Mouse (Mus musculus) stomach, embryonic 16.5 days (tissue): ENCODE measurements around the gene Ccdc150. TPM values are rescaled to one million over a fixed set of nuclear protein-coding genes. Genes with fewer than 3 reads are reported as not detected.

Experiments
- ATAC-seq: fragments of 200-750 bp; cut with Nextera tagmentation; 2 replicates; pipeline ENCODE4 v1.8.0; 2017; ENCODE audit warnings: moderate number of reproducible peaks, moderate TSS enrichment; ENCODE audit not compliant: insufficient read depth, low FRiP score
- H3K27ac ChIP-seq: fragments of 300-500 bp; sonication (generic); 2 replicates; pipeline ENCODE4 v1.5.1; 2014; ENCODE audit warnings: low read length
- H3K27me3 ChIP-seq: fragments of 300-500 bp; sonication (generic); 2 replicates; pipeline ENCODE4 v1.6.1; 2014; ENCODE audit warnings: low read length, control low read depth, mixed read lengths; ENCODE audit not compliant: control insufficient read depth, insufficient read depth
- H3K36me3 ChIP-seq: fragments of 300-500 bp; sonication (generic); 2 replicates; pipeline ENCODE4 v1.6.1; 2014; ENCODE audit warnings: low read length; ENCODE audit not compliant: control insufficient read depth, insufficient read depth
- H3K4me1 ChIP-seq: fragments of 300-500 bp; sonication (generic); 2 replicates; pipeline ENCODE4 v1.6.1; 2014; ENCODE audit warnings: low read length, control low read depth, mixed read lengths; ENCODE audit not compliant: control insufficient read depth, insufficient read depth
- H3K4me2 ChIP-seq: fragments of 300-500 bp; sonication (generic); 2 replicates; pipeline ENCODE4 v1.6.1; 2014; ENCODE audit warnings: low read depth, low read length, mixed read lengths
- H3K4me3 ChIP-seq: fragments of 300-500 bp; sonication (generic); replicated peaks from 2 replicates; pipeline ENCODE4 v1.5.1; 2014; ENCODE audit warnings: mild to moderate bottlenecking, low read length
- H3K9ac ChIP-seq: fragments of 300-500 bp; sonication (generic); 2 replicates; pipeline ENCODE4 v1.6.1; 2014; ENCODE audit warnings: low read length
- H3K9me3 ChIP-seq: fragments of 300-500 bp; sonication (generic); replicated peaks from 2 replicates; pipeline ENCODE4 v1.6.1; 2016; ENCODE audit warnings: low read length, control low read depth; ENCODE audit not compliant: control insufficient read depth
- WGBS: fragments of 180-500 bp; shearing (Covaris S2); extraction: QIAGEN DNeasy Blood & Tissue Kit; methylation state at CpG from one replicate; pipeline ENCODE4 v1.1.7; 2014; 5-methylcytosine and 5-hydroxymethylcytosine counted together
- polyA plus RNA-seq: library from polyadenylated mRNA; unstranded; fragments of >200 nt; fragmentation: Nextera tagmentation; extraction: Ambion mirVana; gene quantifications from 2 replicates; pipeline ENCODE4 v1.2.1, GENCODE M21; 2015

The Ccdc150 gene
- polyA plus RNA-seq, 1 experiment from 2014 or later = 0.30 TPM

- H3K27me3 ChIP-seq = no peaks in the 10 kb centered on the region
- H3K4me3 ChIP-seq = no peak overlapping the region
- no peaks in the 10 kb centered on the region for H3K4me1 ChIP-seq
- H3K9me3 ChIP-seq = no peaks in the 10 kb centered on the region
- no peak overlapping the region for H3K27ac ChIP-seq
- no peak overlapping the region for H3K9ac ChIP-seq
- no peak overlapping the region for H3K4me2 ChIP-seq
- WGBS = 53% methylated on average over 4 of the region's 4 CpGs
- no peaks in the 10 kb centered on the region for H3K36me3 ChIP-seq
- ATAC-seq = no peak
These were observed 82.5 kb downstream of the Ccdc150 start for GRCm38 (mm10) chr1:54332988-54333387.

- Histone ChIP-seq H3K27me3 (no peaks in the 10 kb centered on the region), H3K4me1 (no peaks in the 10 kb centered on the region), H3K9ac (no peak overlapping the region), H3K9me3 (no peaks in the 10 kb centered on the region), H3K4me3 (no peak overlapping the region), H3K4me2 (no peak overlapping the region), H3K36me3 (no peaks in the 10 kb centered on the region), H3K27ac (no peak overlapping the region)
- ATAC-seq = no peak
- WGBS = 94% methylated on average over 4 of the region's 4 CpGs
These were observed 104.3 kb downstream of the Ccdc150 start for GRCm38 (mm10) chr1:54354786-54355185.

- Histone ChIP-seq H3K4me1 (no peaks in the 10 kb centered on the region), H3K4me2 (no peak overlapping the region), H3K9ac (no peak overlapping the region), H3K36me3 (no peaks in the 10 kb centered on the region), H3K4me3 (no peak overlapping the region), H3K27me3 (no peaks in the 10 kb centered on the region), H3K27ac (no peak overlapping the region), H3K9me3 (no peaks in the 10 kb centered on the region)
- no peak for ATAC-seq
- 70% methylated on average over 5 of the region's 5 CpGs for WGBS
These were observed 105.0 kb downstream of the Ccdc150 start for GRCm38 (mm10) chr1:54355485-54355884.

- H3K9ac ChIP-seq = no peak overlapping the region
- H3K27me3 ChIP-seq = no peaks in the 10 kb centered on the region
- H3K4me1 ChIP-seq = no peaks in the 10 kb centered on the region
- no peak for ATAC-seq
- 78% methylated on average over 6 of the region's 6 CpGs for WGBS
- H3K4me2 ChIP-seq = no peak overlapping the region
- H3K4me3 ChIP-seq = no peak overlapping the region
- no peak overlapping the region for H3K27ac ChIP-seq
- no peaks in the 10 kb centered on the region for H3K9me3 ChIP-seq
- H3K36me3 ChIP-seq = no peaks in the 10 kb centered on the region
These were observed 106.1 kb downstream of the Ccdc150 start for GRCm38 (mm10) chr1:54356566-54356965.

GRCm38 (mm10) chr1:54377506-54378051, 127.1 kb downstream of the Ccdc150 start:
- no peak overlapping the region for H3K4me2 ChIP-seq
- no peaks in the 10 kb centered on the region for H3K36me3 ChIP-seq
- no peak overlapping the region for H3K4me3 ChIP-seq
- no peaks in the 10 kb centered on the region for H3K27me3 ChIP-seq
- no peak overlapping the region for H3K27ac ChIP-seq
- H3K9ac ChIP-seq = no peak overlapping the region
- H3K4me1 ChIP-seq = no peaks in the 10 kb centered on the region
- H3K9me3 ChIP-seq = no peaks in the 10 kb centered on the region
- ATAC-seq = no peak; the same call in 1 of the 2 replicates

- Histone ChIP-seq H3K27me3 (no peaks in the 10 kb centered on the region), H3K9ac (no peak overlapping the region), H3K9me3 (no peaks in the 10 kb centered on the region), H3K4me2 (no peak overlapping the region), H3K4me3 (no peak overlapping the region), H3K36me3 (no peaks in the 10 kb centered on the region), H3K4me1 (no peaks in the 10 kb centered on the region), H3K27ac (no peak overlapping the region)
- no peak; the same call in 1 of the 2 replicates for ATAC-seq
- WGBS = 88% methylated on average over 9 of the region's 9 CpGs
These were observed 130.8 kb downstream of the Ccdc150 start for GRCm38 (mm10) chr1:54380978-54381914.

- Histone ChIP-seq H3K36me3 (no peaks in the 10 kb centered on the region), H3K4me3 (no peak overlapping the region), H3K9me3 (no peaks in the 10 kb centered on the region), H3K9ac (no peak overlapping the region), H3K4me2 (no peak overlapping the region), H3K27ac (no peak overlapping the region), H3K4me1 (no peaks in the 10 kb centered on the region), H3K27me3 (no peaks in the 10 kb centered on the region)
- 37% methylated on average over 1 of the region's 1 CpGs for WGBS
- ATAC-seq = no peak
These were observed 133.7 kb downstream of the Ccdc150 start for GRCm38 (mm10) chr1:54384221-54384620.

GRCm38 (mm10) chr1:54402736-54403135, 152.3 kb downstream of the Ccdc150 start:
- H3K4me2 ChIP-seq = no peak overlapping the region
- H3K9ac ChIP-seq = no peak overlapping the region
- ATAC-seq = no peak
- no peaks in the 10 kb centered on the region for H3K27me3 ChIP-seq
- no peak overlapping the region for H3K27ac ChIP-seq
- peaks cover 11% of the 10 kb centered on the region for H3K36me3 ChIP-seq
- H3K4me1 ChIP-seq = no peaks in the 10 kb centered on the region
- no peak overlapping the region for H3K4me3 ChIP-seq
- H3K9me3 ChIP-seq = no peaks in the 10 kb centered on the region
